Mouse (Mus musculus) duodenum, adult 2 months (tissue): ENCODE measurements around the gene Mrgprb4. TPM values are rescaled to one million over a fixed set of nuclear protein-coding genes. Genes with fewer than 3 reads are reported as not detected.

Experiments used
- polyA plus RNA-seq: library from polyadenylated mRNA; depleted of rRNA; stranded (reverse); fragments of >200 nt; gene quantifications from 2 replicates; pipeline ENCODE4 v1.2.3, GENCODE M21; 2012; ENCODE audit warnings: low replicate concordance; rRNA removed

Gene Mrgprb4
- not detected in 2 replicates for polyA plus RNA-seq

GRCm38 (mm10) chr7:48199188-48199587, at the start of gene Mrgprb4:
Gene Mrgprb4 (minus strand): TSS chr7:48199288.

GRCm38 (mm10) chr7:48168919-48169318, 30.2 kb downstream of the Mrgprb4 start, which contains the start of gene Mrgprb5:
Gene Mrgprb5 (minus strand): TSS chr7:48169019.

Other genes with a start within 250 kb of the Mrgprb4 start
- not detected in 2 replicates for gene Mrgpra4, start 217.2 kb downstream of the Mrgprb4 start, polyA plus RNA-seq
- not detected in 2 replicates for gene Mrgprx1, start 171.7 kb downstream of the Mrgprb4 start, polyA plus RNA-seq
- not detected in 2 replicates for gene Mrgprb5, start 30.3 kb downstream of the Mrgprb4 start, polyA plus RNA-seq
- gene Mrgprb8, start 189.2 kb upstream of the Mrgprb4 start, polyA plus RNA-seq, result not detected in 2 replicates